Mouse (Mus musculus) limb, embryonic 10.5 days (tissue): ENCODE results near the gene Stau1. TPM values are rescaled to one million over a fixed set of nuclear protein-coding genes. Genes with fewer than 3 reads are reported as not detected.
"Not testable (repeated sequence)": the region's sequence is repeated elsewhere in the genome, so short reads cannot be mapped to it uniquely, and the experiment has no call there.

Source experiments
- DNase-seq: peaks from one replicate; pipeline ENCODE4 v3.0.0-alpha.2; 2017; ENCODE audit warnings: low spot score
- H3K27ac ChIP-seq: fragments of 300-500 bp; sonication (generic); 2 replicates; pipeline ENCODE4 v1.5.1; 2016; ENCODE audit warnings: mild to moderate bottlenecking
- H3K27me3 ChIP-seq: fragments of 300-500 bp; sonication (generic); 2 replicates; pipeline ENCODE4 v1.6.1; 2016; ENCODE audit warnings: low read depth, mild to moderate bottlenecking; ENCODE audit not compliant: poor library complexity, severe bottlenecking
- H3K36me3 ChIP-seq: fragments of 300-500 bp; sonication (generic); 2 replicates; pipeline ENCODE4 v1.6.1; 2016; ENCODE audit warnings: mild to moderate bottlenecking, moderate library complexity
- H3K4me1 ChIP-seq: fragments of 300-500 bp; sonication (generic); 2 replicates; pipeline ENCODE4 v1.6.1; 2016
- H3K4me3 ChIP-seq: fragments of 300-500 bp; sonication (generic); 2 replicates; pipeline ENCODE4 v1.5.1; 2016; ENCODE audit warnings: mild to moderate bottlenecking, moderate library complexity
- H3K9me3 ChIP-seq: fragments of 300-500 bp; sonication (generic); replicated peaks from 2 replicates; pipeline ENCODE4 v1.6.1; 2016; ENCODE audit warnings: mild to moderate bottlenecking
- WGBS: fragments of 180-500 bp; shearing (Covaris S2); methylation state at CpG from one replicate; pipeline ENCODE4 v1.1.7; 2016; 5-methylcytosine and 5-hydroxymethylcytosine counted together
- polyA plus RNA-seq: library from polyadenylated mRNA; unstranded; fragments of >200 nt; fragmentation: Nextera tagmentation; extraction: Ambion mirVana; gene quantifications from 2 replicates; pipeline ENCODE4 v1.2.1, GENCODE M21; 2016

Stau1 gene
- polyA plus RNA-seq, 1 experiment from 2014 or later = 98.3 TPM

DNA sequence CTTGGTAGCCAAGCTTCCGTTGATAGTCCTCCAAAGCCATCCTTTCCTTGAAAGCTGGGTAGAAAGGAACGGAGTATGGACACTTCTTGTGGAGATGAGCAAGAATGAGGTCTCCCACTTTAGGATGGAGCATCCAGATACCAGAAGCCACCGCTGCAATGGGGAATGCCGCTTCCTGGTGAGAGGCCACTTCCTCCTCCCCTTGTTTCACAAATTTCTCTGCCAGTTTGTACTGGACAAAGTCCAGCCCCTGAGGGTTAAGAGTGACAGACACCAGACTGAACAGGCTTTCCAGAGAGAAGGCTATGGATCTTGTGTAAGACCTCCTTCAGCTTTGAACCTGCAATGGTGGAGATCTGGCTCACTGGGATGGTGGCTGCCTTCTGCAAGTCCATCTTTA, 11.5 kb upstream of the Stau1 start:
- H3K27me3 ChIP-seq, H3K4me3 ChIP-seq, H3K4me1 ChIP-seq, H3K9me3 ChIP-seq, H3K36me3 ChIP-seq, H3K27ac ChIP-seq, DNase-seq: not testable (repeated sequence)
- 88% methylated on average over 4 of the region's 4 CpGs for WGBS

DNA sequence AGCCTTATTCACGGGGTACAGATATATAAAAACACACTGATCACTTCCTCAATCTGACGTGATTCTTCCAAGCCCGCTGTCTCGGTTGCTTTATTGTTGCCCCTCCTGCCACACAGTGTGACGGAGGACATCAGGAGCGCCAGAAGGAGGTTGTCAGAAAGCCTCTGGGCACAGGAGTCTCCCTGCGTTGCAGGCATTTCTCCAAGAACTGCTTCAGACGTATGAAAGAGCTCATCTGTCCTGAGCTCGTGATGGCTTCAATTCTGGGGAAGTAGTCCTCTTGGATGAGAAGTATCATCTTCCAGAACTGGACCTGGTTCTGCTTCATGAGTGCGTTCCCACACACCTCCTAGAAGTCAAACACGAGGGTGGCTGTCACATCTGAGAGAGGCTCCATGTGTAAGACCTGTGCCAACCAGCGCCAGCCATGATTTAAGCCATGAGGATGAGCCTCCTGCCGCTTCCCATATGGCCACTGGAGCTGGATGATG, 10.9 kb upstream of the Stau1 start:
- no peak for DNase-seq
- no peak overlapping the region for H3K4me3 ChIP-seq
- H3K27ac ChIP-seq = no peak overlapping the region
- H3K9me3 ChIP-seq = no peaks in the 10 kb centered on the region
- WGBS = 79% methylated on average over 13 of the region's 13 CpGs
- no peaks in the 10 kb centered on the region for H3K4me1 ChIP-seq
- H3K27me3 ChIP-seq = no peaks in the 10 kb centered on the region
- H3K36me3 ChIP-seq = no peaks in the 10 kb centered on the region

GRCm38 (mm10) chr2:167006355-167006754, 10.3 kb upstream of the Stau1 start:
- 92% methylated on average over 2 of the region's 2 CpGs for WGBS
- no peak for DNase-seq
- no peaks in the 10 kb centered on the region for H3K4me1 ChIP-seq

GRCm38 (mm10) chr2:167004099-167004854, 8.2 kb upstream of the Stau1 start:
- no peaks in the 10 kb centered on the region for H3K9me3 ChIP-seq
- H3K36me3 ChIP-seq = no peaks in the 10 kb centered on the region
- 0 out of 2 replicates have a peak, but pooled peaks cover 2% of the 10 kb centered on the region for H3K4me1 ChIP-seq
- no peak overlapping the region for H3K27ac ChIP-seq
- no peak overlapping the region for H3K4me3 ChIP-seq
- 47% methylated on average over 8 of the region's 8 CpGs for WGBS
- H3K27me3 ChIP-seq = no peaks in the 10 kb centered on the region
- DNase-seq = peak; percentile 60

More at GRCm38 (mm10) chr2:167006355-167006754, 10.3 kb upstream of the Stau1 start:
- Histone ChIP-seq H3K9me3 (no peaks in the 10 kb centered on the region), H3K27me3 (no peaks in the 10 kb centered on the region), H3K4me3 (no peak overlapping the region), H3K36me3 (no peaks in the 10 kb centered on the region), H3K27ac (no peak overlapping the region)

- 76% methylated on average over 9 of the region's 9 CpGs for WGBS
- H3K27ac ChIP-seq = no peak overlapping the region
These were observed 5.4 kb upstream of the Stau1 start for GRCm38 (mm10) chr2:167001486-167001885.

GRCm38 (mm10) chr2:166996533-166996894, 415 bp upstream of the Stau1 start:
- DNase-seq = no peak
- Histone ChIP-seq H3K4me3 (peak overlapping the region; percentile 81), H3K27ac (peak overlapping the region; percentile 97), H3K27me3 (no peaks in the 10 kb centered on the region), H3K4me1 (peaks cover 38% of the 10 kb centered on the region), H3K36me3 (no peaks in the 10 kb centered on the region), H3K9me3 (no peaks in the 10 kb centered on the region)
- WGBS = 44% methylated on average over 8 of the region's 8 CpGs

More at GRCm38 (mm10) chr2:167001486-167001885, 5.4 kb upstream of the Stau1 start:
- Histone ChIP-seq H3K4me1 (peaks cover 6% of the 10 kb centered on the region; the same call in 1 of the 2 replicates), H3K27me3 (no peaks in the 10 kb centered on the region), H3K4me3 (no peak overlapping the region), H3K36me3 (no peaks in the 10 kb centered on the region), H3K9me3 (no peaks in the 10 kb centered on the region)
- no peak for DNase-seq

DNA sequence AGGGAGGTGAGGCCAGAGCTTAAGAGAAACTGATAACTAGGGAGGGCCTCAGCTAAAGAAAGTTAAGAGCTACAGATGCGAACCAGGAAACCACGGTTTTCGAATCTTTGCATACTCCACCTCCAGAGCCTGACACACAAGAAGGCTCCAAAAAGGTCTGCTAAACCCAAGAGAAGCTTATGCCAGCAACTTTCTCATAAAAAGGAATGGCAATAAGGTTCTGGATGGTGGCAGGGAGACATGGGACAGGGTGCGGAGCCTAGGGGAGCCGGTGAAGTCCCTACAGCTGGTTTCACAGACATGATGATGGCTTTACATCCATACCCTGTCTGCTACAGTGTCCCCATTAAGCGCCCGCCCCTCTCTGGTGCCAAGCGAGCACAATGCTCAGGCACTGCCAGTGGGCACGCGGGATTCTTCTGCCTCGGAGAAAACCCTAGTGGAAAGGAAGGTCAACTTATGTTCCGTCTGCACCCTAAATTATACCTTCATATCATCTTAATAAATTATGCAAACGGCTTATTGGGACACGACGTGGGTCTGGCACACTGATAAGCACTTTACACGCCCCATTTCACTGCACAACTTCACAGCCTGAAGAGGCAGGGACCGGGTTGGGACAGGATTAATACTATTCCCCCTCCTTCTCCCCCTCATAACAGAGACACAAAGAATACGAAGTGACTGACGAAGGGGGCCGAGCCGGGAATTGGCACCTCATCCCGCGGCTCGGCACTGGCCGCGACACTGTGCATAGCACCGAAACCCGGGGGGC, 891 bp downstream of the Stau1 start:
- DNase-seq = peak; percentile 40
- Histone ChIP-seq H3K27me3 (no peaks in the 10 kb centered on the region), H3K36me3 (0 out of 2 replicates have a peak, but pooled peaks cover 3% of the 10 kb centered on the region), H3K9me3 (no peaks in the 10 kb centered on the region), H3K27ac (peak overlapping the region; percentile 97), H3K4me3 (peak overlapping the region; percentile 81), H3K4me1 (peaks cover 37% of the 10 kb centered on the region)
- whole genome bisulfite sequencing = 7% methylated on average over 28 of the region's 28 CpGs

DNA sequence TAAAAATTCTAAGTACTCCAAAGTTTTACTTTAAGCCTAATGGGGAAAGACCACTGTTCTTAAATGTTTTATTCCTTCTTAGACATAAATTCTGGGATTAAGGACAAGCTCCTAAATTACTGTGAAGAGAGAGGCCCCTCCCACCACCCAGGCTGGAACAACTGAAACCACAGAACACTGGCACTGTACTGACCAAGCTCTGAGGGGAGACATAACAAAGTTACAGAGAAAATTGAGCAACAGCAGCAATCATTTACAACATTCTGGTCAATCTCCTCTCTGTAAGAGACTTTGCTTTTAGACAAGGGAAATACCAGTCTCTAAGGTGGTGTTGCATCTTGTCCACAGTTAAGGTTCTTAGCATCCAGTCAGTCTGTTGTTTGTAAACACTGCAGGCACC, 4.2 kb downstream of the Stau1 start:
- H3K4me3 ChIP-seq = no peak overlapping the region
- no peaks in the 10 kb centered on the region for H3K27me3 ChIP-seq
- no peak overlapping the region for H3K27ac ChIP-seq
- peaks cover 37% of the 10 kb centered on the region for H3K4me1 ChIP-seq
- H3K9me3 ChIP-seq = no peaks in the 10 kb centered on the region
- no peak for DNase-seq
- H3K36me3 ChIP-seq = peaks cover 13% of the 10 kb centered on the region; the same call in 1 of the 2 replicates

- Histone ChIP-seq H3K4me1 (peaks cover 30% of the 10 kb centered on the region), H3K27ac (no peak overlapping the region), H3K36me3 (peaks cover 13% of the 10 kb centered on the region; the same call in 1 of the 2 replicates), H3K4me3 (no peak overlapping the region), H3K27me3 (no peaks in the 10 kb centered on the region), H3K9me3 (no peaks in the 10 kb centered on the region)
- WGBS = 86% methylated on average over 7 of the region's 7 CpGs
- DNase-seq = no peak
These were observed 5.2 kb downstream of the Stau1 start for GRCm38 (mm10) chr2:166990861-166991260.

GRCm38 (mm10) chr2:166983351-166983894, 12.7 kb downstream of the Stau1 start:
- Histone ChIP-seq H3K9me3 (no peaks in the 10 kb centered on the region), H3K27ac (no peak overlapping the region), H3K27me3 (no peaks in the 10 kb centered on the region), H3K36me3 (peaks cover 24% of the 10 kb centered on the region; the same call in 1 of the 2 replicates), H3K4me3 (no peak overlapping the region), H3K4me1 (no peaks in the 10 kb centered on the region)
- DNase-seq = no peak
- WGBS = 82% methylated on average over 4 of the region's 4 CpGs

GRCm38 (mm10) chr2:166980161-166980560, 15.9 kb downstream of the Stau1 start:
- Histone ChIP-seq H3K4me1 (peaks cover 22% of the 10 kb centered on the region), H3K27ac (no peak overlapping the region), H3K27me3 (no peaks in the 10 kb centered on the region), H3K36me3 (peaks cover 22% of the 10 kb centered on the region), H3K4me3 (no peak overlapping the region), H3K9me3 (no peaks in the 10 kb centered on the region)
- 90% methylated on average over 2 of the region's 2 CpGs for WGBS
- DNase-seq = no peak

DNA sequence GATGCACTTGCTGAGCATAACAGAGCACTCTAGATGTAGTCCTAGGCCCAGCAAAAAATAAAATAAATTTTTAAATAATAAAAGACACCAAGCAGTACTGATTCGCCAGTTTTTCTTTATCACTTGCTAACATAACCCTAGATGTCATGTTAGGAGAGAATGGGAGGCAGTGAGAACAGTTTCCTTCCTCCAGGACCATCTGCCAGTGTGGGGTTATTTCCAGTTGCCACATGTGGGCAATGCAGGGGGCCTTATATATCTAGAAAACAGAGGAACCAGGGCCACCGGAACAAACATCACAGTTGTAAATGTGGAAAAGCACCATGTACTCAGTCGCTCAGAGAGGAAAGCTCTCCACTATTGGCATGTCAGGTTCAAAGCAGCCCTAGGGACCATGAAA, 18.6 kb downstream of the Stau1 start:
- Histone ChIP-seq H3K4me1 (peaks cover 34% of the 10 kb centered on the region), H3K9me3 (no peaks in the 10 kb centered on the region), H3K27ac (no peak overlapping the region), H3K27me3 (no peaks in the 10 kb centered on the region), H3K4me3 (no peak overlapping the region), H3K36me3 (peaks cover 12% of the 10 kb centered on the region; the same call in 1 of the 2 replicates)
- WGBS = 81% methylated on average over 3 of the region's 3 CpGs
- DNase-seq = no peak

GRCm38 (mm10) chr2:166976356-166976755, 19.7 kb downstream of the Stau1 start:
- no peak overlapping the region for H3K27ac ChIP-seq
- WGBS = 88% methylated on average over 3 of the region's 3 CpGs
- peaks cover 34% of the 10 kb centered on the region for H3K4me1 ChIP-seq
- H3K27me3 ChIP-seq = no peaks in the 10 kb centered on the region
- DNase-seq = no peak
- H3K36me3 ChIP-seq = peaks cover 5% of the 10 kb centered on the region; the same call in 1 of the 2 replicates
- no peak overlapping the region for H3K4me3 ChIP-seq
- no peaks in the 10 kb centered on the region for H3K9me3 ChIP-seq
